Mouse (Mus musculus) heart, postnatal 0 days (tissue): ENCODE data around the gene Zfp970.

Experiments
- CTCF ChIP-seq: IDR thresholded peaks from 2 replicates; pipeline ENCODE4 v1.5.1; 2016; ENCODE audit warnings: antibody characterized with exemption, control low read depth, low read depth
- EP300 ChIP-seq: IDR thresholded peaks from 2 replicates; pipeline ENCODE4 v1.6.1; 2016; ENCODE audit warnings: antibody characterized with exemption, low read depth

DNA sequence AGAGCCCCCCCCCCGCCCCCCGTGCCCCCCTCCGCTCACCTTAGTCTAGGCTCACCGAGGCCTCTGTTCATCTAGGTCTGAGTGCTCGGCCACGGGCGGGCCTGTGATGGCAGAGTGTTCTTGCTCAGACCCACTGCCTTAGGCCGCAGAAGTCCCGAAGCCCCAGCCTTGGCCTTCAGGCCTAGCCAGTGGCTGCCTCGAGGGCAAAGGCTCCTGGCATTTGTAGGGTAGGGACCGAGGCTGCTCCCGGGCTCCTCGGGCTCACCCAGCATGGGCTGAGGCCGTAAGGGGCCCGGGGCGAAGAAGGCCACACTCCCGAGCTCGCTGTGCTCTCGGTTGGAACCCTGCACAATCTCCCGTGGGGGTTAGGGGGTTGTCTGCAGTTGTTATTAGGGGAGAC is 58.5 kb downstream of the Zfp970 start:
- TF ChIP-seq CTCF (no peak), EP300 (no peak)
